Mouse (Mus musculus) MEL (cell line): Measurements from ENCODE around the gene E2f1.

Experiments used
- CTCF ChIP-seq, 3 experiments: IDR thresholded peaks in 2 of 3; conservative IDR thresholded peaks in 1 of 3; 2 replicates each; pipeline ENCODE4 v1.5.1; 2011 to 2012; ENCODE audit warnings: low read length in 3 of 3, low read depth in 2 of 3, mild to moderate bottlenecking in 2 of 3, improper control_type of control experiment in 1 of 3, inconsistent platforms in 1 of 3, mixed read lengths in 1 of 3, moderate library complexity in 1 of 3; ENCODE audit not compliant: control insufficient read depth in 1 of 3, insufficient read depth in 1 of 3, poor library complexity in 1 of 3, severe bottlenecking in 1 of 3
- ELF1 ChIP-seq: IDR thresholded peaks from 2 replicates; pipeline ENCODE4 v1.6.1; 2014; ENCODE audit warnings: low read depth, mild to moderate bottlenecking, inconsistent platforms, low read length, improper control_type of control experiment, moderate library complexity
- EP300 ChIP-seq, 2 experiments: IDR thresholded peaks; 2 replicates each; pipeline ENCODE4 v1.6.1; 2011; ENCODE audit warnings: improper control_type of control experiment in 2 of 2, low read length in 2 of 2, low read depth in 1 of 2, mild to moderate bottlenecking in 1 of 2
- GABPA ChIP-seq: IDR thresholded peaks from 2 replicates; pipeline ENCODE4 v1.6.1; 2012; ENCODE audit warnings: low read depth, mild to moderate bottlenecking, inconsistent platforms, low read length, improper control_type of control experiment, moderate library complexity
- JUND ChIP-seq: IDR thresholded peaks from 2 replicates; pipeline ENCODE4 v1.6.1; 2011; ENCODE audit warnings: low read depth, mild to moderate bottlenecking, improper control_type of control experiment, low read length
- MAZ ChIP-seq: IDR thresholded peaks from 2 replicates; pipeline ENCODE4 v1.6.1; 2012; ENCODE audit warnings: low read depth, mild to moderate bottlenecking, inconsistent platforms, low read length, improper control_type of control experiment
- MXI1 ChIP-seq: IDR thresholded peaks from 2 replicates; pipeline ENCODE4 v1.6.1; 2011; ENCODE audit warnings: mild to moderate bottlenecking, low read depth, low read length, improper control_type of control experiment
- TAL1 ChIP-seq: IDR thresholded peaks from 2 replicates; pipeline ENCODE4 v1.6.1; 2012; ENCODE audit warnings: mild to moderate bottlenecking, inconsistent platforms, low read length, moderate library complexity, mixed read lengths
- TBP ChIP-seq: IDR thresholded peaks from 2 replicates; pipeline ENCODE4 v1.8.0; 2011; ENCODE audit warnings: low read depth, low read length, improper control_type of control experiment
- TCF12 ChIP-seq: IDR thresholded peaks from 2 replicates; pipeline ENCODE4 v1.6.1; 2014; ENCODE audit warnings: low read depth, mild to moderate bottlenecking, inconsistent platforms, low read length, improper control_type of control experiment, moderate library complexity
- USF1 ChIP-seq: IDR thresholded peaks from 2 replicates; pipeline ENCODE4 v1.6.1; 2014; ENCODE audit warnings: low read depth, mild to moderate bottlenecking, inconsistent platforms, low read length, improper control_type of control experiment, moderate library complexity
- ZNF384 ChIP-seq: IDR thresholded peaks from 2 replicates; pipeline ENCODE4 v1.6.1; 2012; ENCODE audit warnings: low read depth, mild to moderate bottlenecking, inconsistent platforms, low read length, improper control_type of control experiment

GRCm38 (mm10) chr2:154571976-154572375, 2.3 kb upstream of the E2f1 start:
- TF ChIP-seq ZNF384 (no peak), CTCF (IDR thresholded peaks at IDR 0.05 in 2 of 3, conservative IDR thresholded peaks at IDR 0.05 in 1 of 3; ENCODE audit: control insufficient read depth in 1 of 3, insufficient read depth in 1 of 3, low read depth in 2 of 3, low read length in 3 of 3, poor library complexity in 1 of 3, severe bottlenecking in 1 of 3) (no peak), MAZ (no peak), JUND (no peak), MXI1 (no peak), EP300 (IDR thresholded peaks at IDR 0.05; ENCODE audit: low read depth in 1 of 2, low read length in 2 of 2) (no peak), ELF1 (no peak), TAL1 (no peak), TBP (no peak), USF1 (no peak), TCF12 (no peak), GABPA (no peak)
